Mouse (Mus musculus) left cerebral cortex, adult 11 months (tissue): ENCODE data around the gene D5Ertd579e.
A peak's percentile ranks its signal among the peaks of the same experiment; 100 is the strongest.

ENCODE experiments used
- DNase-seq: peaks from one replicate; pipeline ENCODE4 v3.0.0; 2022; ENCODE audit warnings: low spot score

Gene D5Ertd579e

DNA sequence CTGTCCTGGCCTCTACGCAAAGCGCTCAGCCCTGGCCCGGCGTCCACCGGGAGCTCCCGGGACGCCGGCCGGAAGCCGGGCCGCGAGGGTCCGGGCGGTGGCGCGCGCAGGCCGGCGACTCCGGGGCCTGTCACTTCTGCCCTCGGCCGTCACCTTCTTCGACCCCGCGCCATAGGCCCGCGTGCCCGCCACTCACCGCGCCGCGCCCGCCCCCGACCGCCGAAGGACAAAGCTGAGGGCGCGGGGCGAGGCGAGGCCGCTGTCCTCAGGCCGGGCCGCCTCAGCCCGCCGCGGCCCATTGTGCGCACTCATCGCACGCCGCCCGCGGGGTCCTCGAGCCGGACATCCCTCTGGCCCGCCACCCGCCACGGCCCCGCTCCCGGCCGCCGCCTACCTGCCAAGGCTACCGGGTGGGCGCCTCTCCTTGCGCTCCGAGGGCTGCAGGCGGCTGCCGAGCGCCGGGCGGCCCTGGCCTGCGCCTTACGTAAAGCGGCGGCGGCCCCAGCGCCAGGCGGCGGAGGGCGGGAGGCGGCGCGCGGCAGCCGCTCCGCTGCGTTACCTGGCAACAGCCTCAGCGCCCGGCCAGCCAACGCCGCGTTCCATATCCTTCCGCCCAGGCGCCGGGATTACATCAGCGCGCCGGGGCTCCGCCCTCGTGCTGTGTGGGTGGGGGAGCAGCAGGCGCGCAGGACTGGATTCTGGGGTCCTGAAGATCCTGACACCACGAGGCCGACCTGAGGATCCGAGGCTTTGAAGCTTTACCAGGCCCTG is at the start of gene D5Ertd579e:
Gene D5Ertd579e (minus strand): TSS at position 564 of the 771 bp plus-strand sequence.
- DNase-seq = peak; percentile 90

DNA sequence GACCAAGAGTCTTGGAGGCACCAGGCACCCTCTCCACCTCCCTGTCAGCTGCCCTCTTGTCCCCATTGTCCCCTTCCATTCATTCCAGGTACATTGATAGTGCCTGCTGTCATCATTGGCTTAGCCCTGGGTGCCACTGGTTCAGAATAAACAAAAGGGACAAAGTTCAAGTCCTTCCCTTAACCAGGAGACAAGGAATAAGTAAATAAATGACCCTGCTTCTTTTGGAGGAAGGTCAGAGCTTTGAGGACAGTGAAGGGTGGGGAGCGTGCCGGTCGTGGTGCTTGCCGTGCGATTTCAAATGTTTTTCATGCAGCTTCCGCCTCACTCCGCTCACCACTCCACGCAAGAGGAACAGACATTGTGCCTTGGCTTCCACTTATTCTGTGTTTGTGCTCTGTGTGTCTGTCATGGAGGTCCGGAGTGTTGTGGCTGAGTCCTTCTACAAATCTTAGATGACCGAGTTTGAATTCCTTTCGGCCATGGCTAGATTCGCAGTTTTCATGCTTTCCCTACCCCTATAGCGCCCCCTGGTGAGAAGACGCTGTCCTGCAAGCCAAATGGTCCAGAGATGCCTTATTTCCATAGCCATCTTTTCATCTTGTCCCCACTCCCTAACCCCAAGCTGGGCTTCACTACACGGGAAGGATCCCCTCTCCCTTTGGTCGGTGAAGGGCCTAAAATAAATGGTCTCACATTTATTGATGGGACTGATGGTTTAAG is 46.5 kb upstream of the D5Ertd579e start:
- DNase-seq = peak; percentile 68

DNA sequence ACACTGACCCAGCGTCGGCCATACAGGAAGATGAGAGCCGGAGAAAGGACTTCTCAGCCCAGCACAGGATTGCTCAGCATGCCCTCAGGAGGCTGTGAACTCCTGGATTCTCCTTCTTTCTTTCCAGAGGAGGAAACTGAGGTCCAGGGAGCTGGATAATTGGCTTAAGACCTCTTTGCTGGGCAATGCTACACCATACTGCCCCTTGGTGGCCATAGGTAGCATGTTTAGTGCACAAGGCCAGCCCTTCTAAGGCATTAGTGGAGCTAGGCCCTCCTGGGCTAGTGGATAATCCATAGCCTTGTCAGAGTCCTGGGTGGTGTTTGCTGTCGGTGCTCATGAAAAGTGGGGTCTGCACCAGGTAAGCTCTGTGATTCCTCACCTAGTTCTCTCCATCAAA is 44.0 kb upstream of the D5Ertd579e start:
- no peak for DNase-seq

DNA sequence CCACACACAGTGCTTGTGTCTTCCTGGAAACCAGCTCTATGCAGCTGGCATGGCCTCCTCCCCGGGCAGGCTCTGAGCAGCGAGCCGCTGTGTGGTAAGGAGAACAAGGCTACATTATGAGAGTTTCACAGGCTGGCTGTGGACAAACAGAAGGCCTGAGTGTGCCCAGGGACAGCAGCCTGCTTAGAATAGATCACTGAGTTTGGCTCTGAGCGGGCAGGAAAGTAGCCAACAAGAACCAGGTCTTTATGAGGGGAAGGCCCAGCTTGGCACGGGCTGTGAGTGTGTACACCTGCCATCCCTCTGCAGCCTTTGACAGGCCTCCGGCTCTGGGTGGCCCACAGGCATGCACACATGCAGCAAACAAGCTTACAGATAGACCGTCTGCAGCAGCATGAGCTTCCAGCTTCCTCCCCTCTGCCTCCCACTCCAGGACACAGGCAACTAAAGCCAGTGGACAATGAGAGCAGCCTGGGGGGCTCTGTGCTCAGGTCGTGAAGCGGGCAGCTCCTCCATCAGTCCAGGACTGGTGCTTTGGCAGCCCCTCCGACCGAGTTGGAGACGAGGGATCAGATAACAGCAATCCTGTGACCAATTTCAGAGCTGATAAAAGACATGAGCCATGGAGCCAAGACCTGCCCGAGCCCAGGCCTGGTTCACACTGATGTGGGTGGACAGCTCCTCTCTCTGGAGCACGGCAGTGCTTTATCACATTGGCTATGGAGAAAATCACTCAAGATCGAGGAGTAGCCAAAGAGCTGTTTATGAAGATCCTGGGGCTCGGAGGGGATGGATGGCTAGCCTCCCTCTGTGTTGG is 43.2 kb upstream of the D5Ertd579e start:
- peak; percentile 76 for DNase-seq

DNA sequence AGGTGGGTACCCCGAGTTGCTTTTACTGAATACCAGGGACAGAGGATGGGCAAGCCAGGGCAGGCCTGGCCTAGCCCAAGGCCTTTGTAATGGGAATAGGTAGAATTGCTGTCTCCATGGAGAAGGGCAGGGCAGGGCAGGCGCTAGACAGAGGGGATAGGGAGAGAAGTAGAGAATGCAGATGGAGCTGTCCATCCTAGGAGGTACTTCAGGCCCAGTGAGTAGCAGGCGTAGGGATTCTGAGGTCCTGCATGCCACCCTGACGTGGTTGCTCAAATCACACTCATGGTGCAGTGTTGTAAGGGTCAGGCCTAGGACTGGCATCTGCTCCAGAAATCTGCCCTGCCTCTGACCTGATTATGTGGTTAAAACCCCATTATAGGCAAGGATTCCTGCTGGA is 41.9 kb upstream of the D5Ertd579e start:
- no peak for DNase-seq

DNA sequence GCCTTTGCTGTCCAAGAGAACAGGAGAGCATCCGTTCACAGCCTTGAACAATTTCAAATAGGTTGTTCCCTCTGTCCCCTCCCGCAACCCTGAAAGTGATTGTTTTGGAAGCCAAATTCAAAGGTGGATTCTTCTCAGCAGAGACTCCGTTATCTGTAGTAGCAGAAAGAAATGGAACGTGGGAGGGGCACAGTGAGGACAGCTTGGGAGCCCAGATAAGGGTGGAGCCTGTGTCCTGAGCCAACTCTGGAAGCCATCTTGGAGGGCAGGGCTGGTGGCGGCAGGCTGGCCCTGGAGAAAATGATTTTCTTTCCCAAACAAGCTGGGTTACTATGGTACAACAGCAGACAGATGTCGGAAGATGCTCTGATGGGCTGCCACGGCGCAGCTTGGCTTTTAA is 40.2 kb upstream of the D5Ertd579e start:
- DNase-seq = no peak

DNA sequence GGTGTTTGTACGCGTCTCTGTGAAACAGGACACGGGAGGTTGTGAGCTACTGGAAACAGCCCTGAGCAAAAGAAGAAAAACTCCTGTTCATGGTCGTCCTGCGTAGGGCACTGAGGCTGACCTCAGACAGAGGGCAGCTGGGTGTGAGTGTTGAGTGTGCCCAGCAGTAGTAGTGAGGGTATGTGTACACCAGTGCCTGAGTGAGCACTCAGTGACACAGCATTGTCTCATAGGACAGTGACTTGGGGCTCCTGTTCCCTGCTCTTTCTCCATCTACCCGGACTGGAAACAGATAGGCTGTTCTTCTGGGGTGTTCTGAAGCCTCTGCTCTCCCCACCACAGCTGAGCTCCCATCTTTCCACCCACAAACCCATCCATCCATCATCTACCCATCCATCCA is 39.3 kb upstream of the D5Ertd579e start:
- DNase-seq = no peak

DNA sequence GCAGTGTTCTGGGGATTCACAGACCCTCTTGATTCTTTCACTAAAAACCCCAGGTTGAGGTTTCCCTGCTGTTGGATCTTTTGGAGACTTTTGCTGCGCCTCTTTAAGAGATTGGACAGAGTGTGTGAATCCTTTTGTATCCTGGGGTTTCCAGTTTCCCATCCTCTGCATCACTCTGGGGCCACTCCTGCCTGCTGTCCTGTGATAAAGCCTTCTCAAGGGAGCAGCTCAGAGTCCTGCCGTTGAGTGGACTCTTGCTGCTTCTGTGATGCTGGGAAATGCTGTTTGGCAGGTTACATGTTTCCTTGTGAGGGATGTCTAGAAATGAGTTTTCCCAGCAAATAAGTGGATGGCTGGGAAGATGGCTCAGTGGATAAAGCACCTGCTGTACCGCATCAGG is 37.6 kb upstream of the D5Ertd579e start:
- no peak for DNase-seq

DNA sequence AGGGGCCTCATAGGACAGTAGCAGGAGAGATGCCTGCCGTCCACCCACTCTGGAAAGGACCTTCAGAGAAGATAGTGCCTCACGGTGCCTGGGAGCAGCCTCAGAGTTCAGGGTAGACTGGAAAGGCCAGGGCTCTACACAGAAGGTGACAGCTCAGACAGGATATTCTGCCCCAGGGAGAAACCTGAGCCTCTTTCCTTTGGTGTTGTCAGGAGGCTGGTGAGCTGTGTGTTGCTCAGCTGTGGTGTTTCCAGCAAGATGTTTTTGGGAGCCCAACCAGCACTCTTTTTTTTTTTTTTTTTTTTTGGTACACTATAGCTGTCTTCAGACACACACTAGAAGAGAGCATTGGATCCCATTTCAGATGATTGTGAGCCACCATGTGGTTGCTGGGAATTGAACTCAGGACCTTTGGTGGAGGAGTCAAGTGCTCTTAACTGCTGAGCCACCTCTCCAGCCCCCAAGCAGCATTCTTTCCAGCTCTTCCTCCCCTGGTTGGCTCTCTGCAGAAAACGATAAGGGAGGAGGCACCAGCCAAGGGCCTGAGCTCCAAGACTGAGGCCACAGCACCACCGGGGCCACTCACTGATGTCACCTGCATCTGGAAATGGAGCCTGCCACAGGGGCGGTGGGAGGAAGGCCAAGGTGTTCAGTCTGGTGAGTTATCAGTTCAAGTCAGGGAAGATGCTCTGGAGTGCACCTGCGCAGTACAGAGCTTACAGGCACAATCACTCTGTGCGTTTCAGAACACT is 36.3 kb upstream of the D5Ertd579e start:
- no peak for DNase-seq

DNA sequence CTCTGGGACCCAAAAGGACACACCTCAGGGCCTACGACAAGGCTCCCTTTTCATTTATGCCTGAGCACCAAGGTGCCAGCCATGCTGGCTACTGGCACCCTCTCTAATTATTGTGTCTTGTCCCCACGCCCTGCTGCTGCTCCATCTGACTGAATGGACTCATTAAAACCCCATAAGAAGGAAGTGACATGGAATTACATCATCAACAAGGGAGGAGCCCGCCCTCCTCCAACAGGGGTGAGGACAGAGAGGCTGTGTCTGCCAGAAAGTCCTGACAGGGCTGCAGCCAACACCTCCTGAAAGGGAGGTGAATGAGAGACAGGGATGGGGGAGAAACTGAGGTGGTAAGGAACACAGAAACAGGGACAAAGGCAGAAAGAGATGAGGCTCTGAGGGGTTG is 34.9 kb upstream of the D5Ertd579e start:
- no peak for DNase-seq

DNA sequence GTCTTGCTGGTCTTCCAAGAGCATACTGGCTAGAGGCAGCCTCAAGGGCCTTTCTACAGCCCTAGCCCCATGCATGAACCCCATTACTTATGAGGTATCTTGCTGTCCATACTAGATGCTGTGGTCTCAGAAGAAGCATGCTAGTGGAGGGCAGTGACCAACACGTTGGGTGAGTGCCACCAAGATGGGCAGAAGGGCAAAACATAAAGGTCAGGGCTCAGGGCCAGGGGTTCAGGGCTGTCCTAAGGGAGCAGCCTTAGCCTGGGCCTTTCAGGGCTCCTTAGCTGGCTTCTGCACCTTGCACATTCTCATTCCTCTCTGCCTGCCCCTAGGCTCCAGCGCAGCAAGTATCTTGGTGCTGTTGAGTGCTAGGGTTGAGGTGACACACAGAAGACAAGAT is 34.1 kb upstream of the D5Ertd579e start:
- no peak for DNase-seq

DNA sequence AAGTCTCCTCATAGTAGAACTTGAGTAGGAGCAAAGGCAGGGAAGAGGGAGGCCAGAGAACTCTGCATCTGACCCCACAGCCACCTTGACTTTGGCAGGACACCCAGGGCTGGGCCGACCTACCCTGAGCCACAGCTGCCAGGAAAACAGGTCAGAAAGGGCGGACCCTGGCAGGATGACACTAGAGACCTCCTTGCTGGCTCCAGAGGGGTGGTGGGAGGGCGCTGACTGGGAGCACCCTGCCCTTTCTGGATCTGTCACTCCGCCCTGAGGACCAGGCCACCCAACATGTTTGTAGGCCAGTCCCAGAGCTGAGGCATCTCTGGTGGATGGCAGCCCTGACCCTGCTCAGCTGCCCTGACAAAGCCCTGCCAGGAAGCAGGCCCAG is 33.3 kb upstream of the D5Ertd579e start:
- DNase-seq = no peak

DNA sequence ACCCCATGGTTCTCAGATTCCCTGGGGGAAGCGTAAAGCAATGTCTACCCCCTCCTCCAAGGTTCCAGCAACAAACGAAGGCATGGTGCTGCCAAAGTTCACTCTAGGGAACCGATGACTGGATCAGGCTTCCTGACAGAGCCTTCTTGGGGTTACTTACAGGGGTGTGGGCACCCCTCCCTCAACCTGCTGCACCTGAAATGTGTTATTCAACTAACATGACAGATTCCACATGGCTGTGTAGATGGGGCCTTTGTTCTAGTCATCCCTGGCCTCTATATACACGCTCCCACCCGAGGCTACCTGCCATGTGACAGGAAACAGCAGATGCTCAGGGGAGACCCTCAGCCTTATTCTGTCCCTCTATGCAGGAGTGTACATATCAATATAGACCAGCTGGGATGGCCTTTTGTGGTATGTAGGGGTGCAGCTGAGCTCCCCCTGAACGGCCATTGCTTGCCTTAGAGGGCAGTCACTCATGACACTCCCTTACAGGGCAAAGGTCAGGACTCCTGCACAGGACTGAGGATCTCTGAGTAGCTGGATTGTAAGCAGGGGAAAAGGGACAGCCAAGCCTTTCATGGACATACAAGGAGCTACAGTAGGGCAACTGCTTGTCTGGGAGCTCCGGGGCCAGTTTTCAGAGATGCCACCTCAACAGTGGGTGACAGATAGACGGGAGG is 32.7 kb upstream of the D5Ertd579e start:
- DNase-seq = no peak

DNA sequence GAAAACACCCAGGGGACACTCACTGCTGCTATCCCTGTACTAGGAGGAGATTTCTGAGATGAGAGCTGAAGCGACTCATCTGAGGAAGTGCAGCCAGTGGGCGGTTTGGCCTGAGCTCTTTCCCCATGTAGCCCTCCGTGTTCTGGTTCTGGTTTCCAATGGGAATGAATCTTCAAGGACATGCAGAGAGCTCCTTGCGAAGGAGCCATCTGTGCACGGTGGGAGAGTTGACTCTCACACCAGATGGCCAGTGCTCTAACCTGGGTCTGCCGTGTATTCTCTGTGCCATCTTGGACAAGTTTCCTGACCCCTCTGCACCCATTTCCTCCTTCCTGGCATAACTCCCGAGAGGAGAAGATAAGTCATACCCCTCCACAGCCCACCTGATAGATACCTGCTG is 32.0 kb upstream of the D5Ertd579e start:
- DNase-seq = no peak

DNA sequence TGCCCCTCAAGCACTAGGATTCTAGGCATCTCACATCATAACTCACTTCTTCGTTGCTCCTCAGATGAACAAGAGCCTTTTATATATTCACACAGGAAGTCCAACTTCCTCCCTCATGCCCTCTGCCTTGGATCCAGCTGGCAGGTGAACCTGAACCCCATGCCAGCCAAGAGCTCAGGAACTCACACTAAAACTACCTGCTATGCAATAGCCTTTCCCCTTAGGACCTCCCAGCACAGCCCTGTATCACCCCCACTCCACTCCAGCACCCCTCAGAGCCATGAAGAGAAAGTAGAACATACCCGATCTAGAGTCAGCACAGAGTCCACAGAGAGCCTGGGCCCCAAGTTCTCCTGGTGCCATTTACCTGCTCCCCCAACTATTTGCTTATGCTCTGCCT is 31.3 kb upstream of the D5Ertd579e start:
- no peak for DNase-seq

DNA sequence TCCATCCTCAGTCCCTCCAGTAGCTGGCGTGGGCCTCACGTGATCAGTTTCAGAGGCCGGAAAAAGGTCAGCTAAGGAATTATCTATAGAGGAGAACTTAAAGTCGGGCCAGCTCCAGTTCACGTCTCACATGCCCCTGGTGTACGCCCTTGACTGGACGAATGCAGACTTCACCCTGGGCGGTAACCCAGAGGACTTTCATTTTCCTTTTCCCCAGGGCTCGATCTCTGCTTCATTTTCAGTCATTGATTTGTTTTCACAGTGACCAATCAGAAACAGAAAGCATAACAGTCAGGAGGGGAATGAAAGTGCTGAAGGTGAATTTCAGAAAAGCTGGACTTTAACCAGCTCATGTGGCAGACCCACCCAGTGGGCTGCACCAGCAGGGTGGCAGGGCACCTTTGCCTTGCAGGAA is 30.6 kb upstream of the D5Ertd579e start:
- no peak for DNase-seq

DNA sequence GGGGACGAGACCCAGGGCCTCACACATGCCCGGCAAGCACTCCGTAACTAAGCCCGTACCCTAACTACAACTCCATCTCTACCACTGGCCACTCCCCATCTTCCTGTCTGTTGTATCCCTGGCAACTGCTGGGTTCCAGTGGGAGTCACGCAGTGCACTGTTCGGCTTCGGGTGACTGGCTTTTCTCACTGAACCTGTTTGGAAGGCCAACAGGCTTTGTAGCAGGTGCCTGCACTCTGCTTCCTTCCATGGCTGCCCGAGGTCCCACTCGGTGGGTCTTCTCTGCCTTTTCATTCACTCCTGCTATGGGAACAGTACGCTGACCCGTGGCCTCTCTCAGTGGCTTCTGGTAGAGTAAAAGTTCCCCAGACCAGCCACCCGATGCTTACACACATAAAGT is 30.0 kb upstream of the D5Ertd579e start:
- DNase-seq = no peak

DNA sequence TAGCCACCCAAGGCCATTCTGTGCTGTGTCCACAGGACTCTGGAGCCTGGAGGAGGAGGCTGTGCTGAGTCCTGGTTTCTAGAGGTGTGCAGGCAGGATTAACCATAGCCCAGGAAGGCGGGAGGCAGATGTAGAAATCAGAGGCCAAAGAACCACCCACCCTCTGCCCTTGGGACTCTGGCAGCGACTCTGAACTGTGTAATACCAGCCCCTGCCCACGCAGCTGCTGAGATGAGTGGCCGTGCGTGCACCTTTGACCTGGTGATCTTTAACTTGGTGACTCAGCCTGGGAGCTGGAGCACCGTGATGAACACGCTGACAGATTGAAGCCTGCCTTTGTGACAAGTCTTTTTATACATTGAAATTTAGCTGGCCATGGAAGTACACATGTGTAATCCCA is 28.4 kb upstream of the D5Ertd579e start:
- no peak for DNase-seq

DNA sequence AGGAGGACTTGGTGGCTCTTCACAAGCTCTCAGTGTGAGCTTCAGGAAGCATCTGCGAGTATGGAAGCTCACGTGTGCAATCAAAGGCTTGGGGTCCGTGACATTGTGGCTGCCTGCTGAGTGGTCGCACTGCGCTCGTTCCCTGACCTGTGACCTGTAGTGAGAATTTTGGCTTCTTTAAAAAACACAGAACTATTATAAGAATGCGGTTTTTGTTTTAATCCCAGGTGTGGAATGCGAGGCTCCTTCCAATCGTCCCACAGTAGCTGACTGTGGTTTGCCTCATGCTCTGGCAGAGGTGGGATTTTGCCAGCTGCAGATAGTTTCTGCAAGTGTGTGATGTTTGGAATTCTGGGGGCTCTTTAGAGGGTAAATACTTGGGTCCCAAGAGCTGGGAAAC is 27.5 kb upstream of the D5Ertd579e start:
- no peak for DNase-seq

DNA sequence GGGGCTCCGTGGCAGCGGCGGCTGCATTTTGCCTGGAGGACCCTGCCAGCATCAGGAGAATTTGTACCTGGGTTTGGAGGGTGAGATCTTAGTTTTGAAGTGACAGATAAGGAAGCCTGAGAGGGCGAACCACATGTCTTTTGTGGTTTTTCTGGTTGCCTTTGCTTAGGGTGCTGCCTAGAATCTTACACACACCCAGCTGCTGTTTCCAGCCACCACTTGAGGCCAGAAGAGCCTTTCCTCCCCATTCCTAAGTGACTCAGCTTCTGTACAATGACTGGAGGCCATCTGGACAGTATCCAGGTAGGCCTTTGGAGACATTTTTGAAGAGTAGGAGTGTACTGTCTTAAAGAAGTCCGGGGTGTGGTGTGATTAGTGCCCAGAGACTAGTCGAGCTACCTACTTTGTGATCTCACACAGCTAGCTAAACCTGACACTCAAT is 26.6 kb upstream of the D5Ertd579e start:
- DNase-seq = no peak

DNA sequence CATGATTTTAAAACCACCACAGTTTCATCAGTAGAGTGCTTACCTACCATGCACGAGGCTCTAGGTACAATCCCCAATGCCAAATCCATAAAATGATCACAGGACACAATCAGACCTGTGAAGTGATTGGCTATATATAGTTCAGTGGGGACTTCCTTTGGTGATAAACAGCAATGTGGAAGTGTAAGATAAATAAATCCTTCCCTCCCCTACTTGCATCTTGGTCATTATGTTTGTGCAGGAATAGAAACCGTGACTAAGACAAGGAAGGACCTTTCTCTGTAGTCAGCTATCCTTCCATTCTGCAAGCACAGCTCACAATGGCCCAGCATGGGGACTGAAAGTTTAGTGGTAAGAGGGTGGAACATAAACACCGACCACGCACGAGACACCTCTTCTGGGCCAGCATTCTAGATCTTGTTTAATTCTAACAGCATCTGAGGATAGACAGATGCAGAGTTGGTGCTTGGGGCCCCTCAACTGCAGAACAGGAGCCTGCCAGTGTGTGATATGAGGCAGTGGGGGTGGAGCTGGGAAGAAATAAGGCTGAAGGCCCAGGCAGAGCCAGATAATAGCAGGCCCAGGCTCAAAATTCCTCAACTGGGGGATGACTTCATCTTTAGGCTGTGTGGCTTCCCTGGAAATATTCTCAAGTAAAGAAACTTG is 25.0 kb upstream of the D5Ertd579e start:
- no peak for DNase-seq
